Comparison of ENCODE assay signal across 9 mouse cellular contexts in genomic region chr6:47636527-47637076, GRCm38 (mm10). TPM values are rescaled to one million over a fixed set of nuclear protein-coding genes. Genes with fewer than 3 reads are reported as not detected.
DNase-seq lines count a peak whose midpoint lies in the region; ATAC-seq and TF ChIP-seq lines count a peak whose summit lies in the region.
"Had no signal": no experiment of that assay in that cellular context is flagged by ENCODE, and none has a peak within 500 bp of the region (broad histone marks: within the 10 kb centered on the region; RNA-seq: fewer than 3 reads in every experiment).

No protein-coding gene starts in this region.

- no peak for TF ChIP-seq CTCF in G1E (IDR thresholded peaks at IDR 0.05; ENCODE audit: low read depth, low read length)
- no peak for TF ChIP-seq CTCF in liver, postnatal 0 days (IDR thresholded peaks at IDR 0.05; ENCODE audit: low read depth)

- DNase-seq in CD4-positive helper T cell, adult 2 months (ENCODE audit: low read depth, low spot score), result peak; percentile 88
- DNase-seq in G1E (ENCODE audit: low spot score), result peak; percentile 41
- peak; percentile 36 for DNase-seq in liver, postnatal 0 days
- DNase-seq in spleen, postnatal 36 days (ENCODE audit: low spot score in 2 of 2), result peak; percentile 53 to 67
- no peak for DNase-seq in left cerebral cortex, adult 11 months (ENCODE audit: low spot score)
- no peak for DNase-seq in midbrain, embryonic 11.5 days (ENCODE audit: low spot score, missing footprints)
- no peak for DNase-seq in kidney, adult 11 months
- DNase-seq: cerebellum, adult 11 months had no signal

- ATAC-seq in G1E (ENCODE audit: extremely low read depth, insufficient number of reproducible peaks, low FRiP score, poor library complexity, severe bottlenecking), result peak; percentile 34; the same call in 1 of the 2 replicates
- peak; percentile 58 for ATAC-seq in liver, postnatal 0 days
- ATAC-seq in midbrain, embryonic 11.5 days (ENCODE audit: low FRiP score), result no peak

- peak overlapping the region; percentile 67 for H3K4me3 ChIP-seq in G1E (ENCODE audit: low read depth, low read length)
- peak overlapping the region; percentile 43 for H3K4me3 ChIP-seq in liver, postnatal 0 days (ENCODE audit: low read depth, low read length)
- H3K4me3 ChIP-seq in midbrain, embryonic 11.5 days (ENCODE audit: low read depth, low read length), result no peak overlapping the region
- H3K4me3 ChIP-seq: limb, embryonic 12.5 days had no signal

- no peak for TF ChIP-seq EP300 in liver, postnatal 0 days (IDR thresholded peaks at IDR 0.05; ENCODE audit: low read depth)

- H3K9ac ChIP-seq in liver, postnatal 0 days (replicated peaks), result peak overlapping the region; percentile 61
- no peak overlapping the region for H3K9ac ChIP-seq in midbrain, embryonic 11.5 days (ENCODE audit: low read length)
- H3K9ac ChIP-seq: limb, embryonic 12.5 days had no signal

- WGBS in liver, postnatal 0 days (ENCODE audit: insufficient replicate concordance), result 40% methylated on average over 6 of the region's 6 CpGs
- WGBS in midbrain, embryonic 11.5 days, result 72% methylated on average over 6 of the region's 6 CpGs

- peaks cover 9% of the 10 kb centered on the region for H3K4me1 ChIP-seq in G1E (ENCODE audit: insufficient read depth, low read depth, low read length)
- 0 out of 2 replicates have a peak, but pooled peaks cover 2% of the 10 kb centered on the region for H3K4me1 ChIP-seq in liver, postnatal 0 days (ENCODE audit: insufficient read depth)
- H3K4me1 ChIP-seq in midbrain, embryonic 11.5 days (ENCODE audit: control insufficient read depth, insufficient read depth, low read length), result no peaks in the 10 kb centered on the region
- H3K4me1 ChIP-seq: limb, embryonic 12.5 days had no signal

- H3K27me3 ChIP-seq in G1E (ENCODE audit: insufficient read depth, low read length), result no peaks in the 10 kb centered on the region
- no peaks in the 10 kb centered on the region for H3K27me3 ChIP-seq in liver, postnatal 0 days (ENCODE audit: insufficient read depth, low read length)
- no peaks in the 10 kb centered on the region for H3K27me3 ChIP-seq in midbrain, embryonic 11.5 days (ENCODE audit: control insufficient read depth, insufficient read depth, low read length)
- H3K27me3 ChIP-seq: limb, embryonic 12.5 days had no signal

- H3K27ac ChIP-seq in liver, postnatal 0 days (ENCODE audit: low read depth), result peak overlapping the region; percentile 71; the same call in 1 of the 2 replicates
- H3K27ac ChIP-seq in midbrain, embryonic 11.5 days (ENCODE audit: low read depth, low read length), result no peak overlapping the region
- H3K27ac ChIP-seq: limb, embryonic 12.5 days had no signal

- H3K4me2 ChIP-seq in liver, postnatal 0 days (ENCODE audit: low read depth, low read length), result peak overlapping the region; percentile 70
- no peak overlapping the region for H3K4me2 ChIP-seq in midbrain, embryonic 11.5 days
- H3K4me2 ChIP-seq: limb, embryonic 12.5 days had no signal

- H3K9me3 ChIP-seq in G1E (replicated peaks), result no peaks in the 10 kb centered on the region
- no peaks in the 10 kb centered on the region for H3K9me3 ChIP-seq in liver, postnatal 0 days (ENCODE audit: low read length)
- no peaks in the 10 kb centered on the region for H3K9me3 ChIP-seq in midbrain, embryonic 11.5 days (ENCODE audit: control insufficient read depth, low read length)
- H3K9me3 ChIP-seq: limb, embryonic 12.5 days had no signal

- no peaks in the 10 kb centered on the region for H3K36me3 ChIP-seq in G1E (replicated peaks)
- H3K36me3 ChIP-seq in liver, postnatal 0 days (replicated peaks; ENCODE audit: insufficient read depth, low read length), result no peaks in the 10 kb centered on the region
- no peaks in the 10 kb centered on the region for H3K36me3 ChIP-seq in midbrain, embryonic 11.5 days (ENCODE audit: control insufficient read depth, insufficient read depth, low read length)
- H3K36me3 ChIP-seq: limb, embryonic 12.5 days had no signal

RNA-seq across cellular contexts. Expression of gene Ezh2, which starts 41.5 kb away (rescaled TPM):
- total RNA-seq in G1E (2014; fragmentation: Nextera tagmentation) (268 and 285 TPM in 2 replicates), G1E (2017) (81.1 and 97.6 TPM in 2 replicates)
- 47.1 and 56.7 TPM in 2 replicates for polyA plus RNA-seq in G1E (2012)
- 36.5 and 37.2 TPM in 2 replicates for polyA plus RNA-seq in liver, postnatal 0 days (2015; fragmentation: Nextera tagmentation; extraction: Ambion mirVana)
- 192 and 200 TPM in 2 replicates for polyA plus RNA-seq in midbrain, embryonic 11.5 days (2014; fragmentation: Nextera tagmentation; extraction: Ambion mirVana)

Comparison
In these comparisons a context has a peak if more than half of its experiments do, and no peak if none do; other contexts are left out.
1. DNase-seq: peak in CD4-positive helper T cell, adult 2 months (single experiment), G1E (single experiment), liver, postnatal 0 days (single experiment) and spleen, postnatal 36 days (2 of 2); none in left cerebral cortex, adult 11 months (single experiment), midbrain, embryonic 11.5 days (single experiment) and kidney, adult 11 months (single experiment).